8 mouse cellular contexts compared by ENCODE assay signal in genomic region chr7:110782135-110782534, GRCm38 (mm10). TPM values are rescaled to one million over a fixed set of nuclear protein-coding genes. Genes with fewer than 3 reads are reported as not detected.
DNase-seq lines count a peak whose midpoint lies in the region; ATAC-seq and TF ChIP-seq lines count a peak whose summit lies in the region.

No protein-coding gene starts in this region.

- DNase-seq in kidney, adult 2 months: peak; percentile 70
- no peak for DNase-seq in kidney, adult 9 months
- peak; percentile 52 to 62 for DNase-seq in kidney, postnatal 4 days
- DNase-seq in skeletal muscle tissue, adult 2 months (ENCODE audit: low read depth, low spot score): peak; percentile 65
- DNase-seq in cerebellum, adult 8-10 months: no peak
- DNase-seq in gastrocnemius, postnatal 25 days: no peak

- peaks cover 32% of the 10 kb centered on the region for H3K4me1 ChIP-seq in kidney, adult 2 months (ENCODE audit: control insufficient read depth, insufficient read depth, low read length)
- peaks cover 36% of the 10 kb centered on the region for H3K4me1 ChIP-seq in embryonic fibroblast, embryonic 13.5 days (ENCODE audit: control insufficient read depth, insufficient read depth, low read length)
- 0 out of 2 replicates have a peak, but pooled peaks cover 2% of the 10 kb centered on the region for H3K4me1 ChIP-seq in midbrain, embryonic 16.5 days (ENCODE audit: control insufficient read depth, insufficient read depth, low read length)

- no peak overlapping the region for H3K9ac ChIP-seq in midbrain, embryonic 16.5 days (ENCODE audit: low read depth, low read length)

- WGBS in kidney, adult 2 months: 31% methylated on average over 7 of the region's 7 CpGs
- 74% methylated on average over 7 of the region's 7 CpGs for WGBS in midbrain, embryonic 16.5 days

- H3K4me3 ChIP-seq in kidney, adult 2 months (ENCODE audit: insufficient read depth, low read depth, low read length): no peak overlapping the region
- no peak overlapping the region for H3K4me3 ChIP-seq in embryonic fibroblast, embryonic 13.5 days (ENCODE audit: insufficient read depth, low read length)
- no peak overlapping the region for H3K4me3 ChIP-seq in midbrain, embryonic 16.5 days (ENCODE audit: low read depth, low read length)

- H3K4me2 ChIP-seq in midbrain, embryonic 16.5 days (ENCODE audit: low read length): no peak overlapping the region

- H3K27ac ChIP-seq in kidney, adult 2 months (ENCODE audit: insufficient read depth, low read depth, low read length): 0 out of 2 replicates have a peak overlapping the region, but pooled peaks have one; percentile 14
- H3K27ac ChIP-seq in embryonic fibroblast, embryonic 13.5 days (ENCODE audit: insufficient read depth, low read length): 0 out of 2 replicates have a peak overlapping the region, but pooled peaks have one; percentile 16
- no peak overlapping the region for H3K27ac ChIP-seq in midbrain, embryonic 16.5 days (ENCODE audit: low read length)

- no peak for TF ChIP-seq POLR2A in kidney, adult 2 months (IDR thresholded peaks at IDR 0.05; ENCODE audit: low read depth, low read length)
- no peak for TF ChIP-seq POLR2A in embryonic fibroblast, embryonic 13.5 days (IDR thresholded peaks at IDR 0.05; ENCODE audit: low read depth, low read length)

- no peak for ATAC-seq in midbrain, embryonic 16.5 days

- H3K27me3 ChIP-seq in kidney, adult 2 months (replicated peaks; ENCODE audit: control insufficient read depth, insufficient read depth, low read length): no peaks in the 10 kb centered on the region
- H3K27me3 ChIP-seq in midbrain, embryonic 16.5 days (ENCODE audit: control insufficient read depth, insufficient read depth, low read depth, low read length): no peaks in the 10 kb centered on the region

- no peak for TF ChIP-seq CTCF in kidney, adult 2 months (conservative IDR thresholded peaks at IDR 0.05; ENCODE audit: insufficient read depth, insufficient read length, low read depth, low read length)
- no peak for TF ChIP-seq CTCF in embryonic fibroblast, embryonic 13.5 days (IDR thresholded peaks at IDR 0.05; ENCODE audit: borderline replicate concordance, insufficient read depth, low read length)

- H3K9me3 ChIP-seq in midbrain, embryonic 16.5 days (replicated peaks; ENCODE audit: control insufficient read depth, low read length, poor library complexity, severe bottlenecking): no peaks in the 10 kb centered on the region

- no peaks in the 10 kb centered on the region; the same call in 1 of the 2 replicates for H3K36me3 ChIP-seq in kidney, adult 2 months (ENCODE audit: control insufficient read depth, insufficient read depth, low read length)
- H3K36me3 ChIP-seq in midbrain, embryonic 16.5 days (ENCODE audit: control insufficient read depth, insufficient read depth, low read length): 0 out of 2 replicates have a peak, but pooled peaks cover 3% of the 10 kb centered on the region

RNA-seq across cellular contexts. Expression of gene Ampd3, which starts 14.1 kb away (rescaled TPM):
- 23.4 and 26.4 TPM in 2 replicates for polyA plus RNA-seq in kidney, adult 2 months (2012; rRNA removed)
- 4.6 and 8.8 TPM in 2 replicates for polyA plus RNA-seq in embryonic fibroblast, embryonic 13.5 days (2011; ENCODE audit: insufficient read length, low read depth, missing spikeins)
- total RNA-seq in gastrocnemius, postnatal 25 days (2021): 1 to 10 TPM; 3.9 to 9.1 TPM
- 10.3 and 13.9 TPM in 2 replicates for polyA plus RNA-seq in midbrain, embryonic 16.5 days (2015; fragmentation: Nextera tagmentation; extraction: Ambion mirVana)

Comparison
In these comparisons a context has a peak if more than half of its experiments do, and no peak if none do; other contexts are left out.
1. DNase-seq: peak in kidney, adult 2 months (single experiment), kidney, postnatal 4 days (2 of 2) and skeletal muscle tissue, adult 2 months (single experiment); none in kidney, adult 9 months (single experiment), cerebellum, adult 8-10 months (single experiment) and gastrocnemius, postnatal 25 days (single experiment).